Mouse (Mus musculus): ENCODE data around the gene Gk5.
A peak's percentile ranks its signal among the peaks of the same experiment; 100 is the strongest.
"Not testable (repeated sequence)": the region's sequence is repeated elsewhere in the genome, so short reads cannot be mapped to it uniquely, and the experiment has no call there.

Gk5 gene

DNA sequence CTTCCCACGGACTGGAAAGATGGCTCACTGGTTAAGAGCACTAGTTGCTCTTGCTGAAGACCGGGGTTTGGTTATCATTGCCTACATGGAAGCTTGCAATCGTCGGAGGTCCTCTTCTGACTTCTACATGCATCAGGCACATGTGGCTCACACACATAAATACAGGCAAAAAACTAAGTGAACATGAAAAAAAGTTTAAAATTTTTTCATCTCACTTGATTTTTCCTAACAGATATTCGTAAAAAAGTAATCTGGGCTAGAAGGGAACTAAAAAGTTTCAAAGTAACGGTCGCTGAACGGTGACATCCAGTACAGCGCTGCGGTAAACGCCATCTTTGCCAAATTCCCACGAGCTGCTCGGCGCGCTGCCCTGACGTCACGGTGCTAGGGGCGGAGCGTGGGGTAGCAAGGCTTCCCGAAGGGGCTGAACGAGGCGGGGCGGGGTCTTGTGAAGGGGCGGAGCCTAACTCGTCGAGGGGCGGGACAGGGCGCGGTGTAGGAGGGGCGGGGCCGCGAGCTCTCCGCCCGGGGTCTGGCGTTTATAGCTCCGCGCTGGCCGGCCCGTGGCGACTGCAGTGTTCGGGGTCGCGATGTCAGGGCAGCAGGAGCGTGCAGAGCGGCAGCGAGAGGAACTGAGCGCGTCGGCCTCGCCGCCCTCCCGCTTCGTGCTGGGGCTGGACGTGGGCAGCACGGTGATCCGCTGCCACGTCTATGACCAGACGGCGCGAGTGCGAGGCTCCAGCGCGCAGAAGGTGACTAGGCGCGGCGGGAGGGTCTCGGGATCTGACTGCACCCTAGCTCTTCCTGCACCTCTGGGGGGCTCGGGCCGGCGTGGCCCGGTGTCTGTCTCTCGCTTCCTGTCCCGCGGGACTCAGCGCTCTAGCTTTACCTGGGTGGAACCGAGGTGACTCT is at the start of gene Gk5:
Gene Gk5, plus strand, starts transcription at position 502 of the 912 bp plus-strand sequence.
- peak; percentile 98 for DNase-seq

DNA sequence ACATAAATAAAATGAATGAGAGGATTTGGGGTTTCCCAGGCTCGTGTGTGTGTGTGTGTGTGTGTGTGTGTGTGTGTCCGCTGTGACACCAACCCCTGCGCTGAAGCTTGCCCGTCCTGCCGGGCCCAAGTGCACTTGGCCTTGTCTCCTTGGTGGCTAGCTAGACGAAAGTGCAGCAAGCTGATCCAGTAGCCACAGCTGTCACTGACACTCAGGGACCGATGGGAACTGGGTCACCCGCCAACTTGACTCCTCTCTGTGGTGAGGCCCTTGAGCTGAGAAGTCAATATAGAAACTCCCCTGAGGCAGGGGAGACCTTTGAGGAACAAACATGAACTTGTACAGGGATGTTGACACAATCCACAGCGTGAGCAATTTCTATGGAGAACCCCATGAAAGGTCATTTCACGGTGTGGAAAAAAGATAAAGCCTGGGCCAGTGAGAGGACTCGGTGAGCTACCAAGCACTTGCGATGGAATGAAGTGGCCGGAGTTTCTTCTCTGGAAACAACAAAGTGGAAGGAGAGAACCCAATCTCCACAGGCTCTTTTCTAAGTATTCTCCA is 40.3 kb upstream of the Gk5 start:
- DNase-seq = peak; percentile 3

DNA sequence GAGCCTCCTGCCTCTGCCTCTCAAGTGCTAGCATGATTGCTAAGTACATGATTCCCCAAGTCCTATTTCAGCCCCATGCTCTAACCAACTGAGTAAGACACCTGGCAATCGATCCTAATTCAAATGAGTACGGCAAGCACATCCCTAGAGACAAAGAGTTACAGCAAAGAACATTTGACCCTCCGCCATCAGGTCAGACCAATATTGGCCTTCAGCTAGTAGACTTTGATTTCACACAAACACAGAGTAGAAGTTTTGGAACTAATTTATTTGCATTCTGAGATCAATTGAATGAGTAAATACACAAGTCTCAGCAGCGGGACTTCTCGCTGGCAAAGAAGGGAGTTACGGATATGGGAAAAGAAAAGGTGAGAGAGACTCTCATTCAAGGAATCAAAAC is 33.9 kb upstream of the Gk5 start:
- no peak for DNase-seq

DNA sequence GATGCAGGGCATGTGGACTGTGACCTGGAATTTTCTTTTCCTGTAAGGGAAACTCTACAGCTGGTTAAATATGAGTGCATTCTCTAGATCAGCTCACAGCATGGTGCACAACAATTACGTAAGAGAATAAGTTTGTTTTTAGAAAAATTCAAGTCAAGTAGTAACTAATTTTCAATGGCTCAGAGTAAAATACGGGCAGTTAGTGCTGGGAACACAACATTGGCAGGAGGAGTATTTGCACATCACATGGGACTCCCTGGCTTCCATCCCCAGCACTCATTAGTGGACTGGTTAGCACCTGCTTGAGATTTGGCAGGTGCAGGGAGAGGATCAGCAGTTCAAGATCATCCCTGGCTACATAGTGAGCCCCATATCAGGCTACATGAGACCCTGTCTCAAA is 31.5 kb upstream of the Gk5 start:
- DNase-seq = no peak

DNA sequence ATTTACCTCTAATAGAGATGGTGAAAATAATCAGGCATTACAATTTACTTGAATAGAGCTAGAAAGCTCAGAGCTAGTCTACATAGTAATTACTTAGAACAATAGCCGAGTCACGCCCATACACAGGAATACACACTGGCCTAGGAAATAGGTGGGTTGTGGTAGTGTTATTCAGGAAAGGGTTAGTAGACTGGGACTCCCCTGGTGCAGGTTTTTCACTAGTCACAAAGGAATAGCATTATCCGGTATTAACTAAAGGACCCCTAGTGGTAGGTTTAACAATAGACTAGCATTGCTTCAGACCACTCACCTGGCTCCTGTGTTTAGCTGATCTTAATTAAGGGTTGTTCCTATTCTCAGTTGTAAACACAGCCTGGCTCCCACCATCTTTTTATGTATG is 30.7 kb upstream of the Gk5 start:
- DNase-seq = not testable (repeated sequence)

DNA sequence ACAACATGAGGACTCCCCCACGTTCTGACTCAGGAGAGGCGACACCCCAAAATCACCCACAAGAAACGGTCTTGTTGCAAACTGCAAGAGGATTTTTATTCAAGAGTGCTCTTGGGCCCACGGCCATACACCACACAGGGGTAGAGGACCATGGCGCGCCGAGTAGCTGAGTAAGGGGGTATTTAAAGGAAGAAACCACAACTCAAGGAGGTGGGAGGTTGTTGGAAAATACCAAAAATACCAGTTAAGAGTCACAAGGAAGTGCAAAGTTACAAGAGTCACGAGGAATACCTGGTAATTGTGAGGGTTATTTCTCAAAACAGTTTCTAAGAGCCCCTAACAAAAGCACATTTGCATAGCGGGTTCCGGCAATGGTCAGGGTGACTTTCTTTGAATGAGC is 26.5 kb upstream of the Gk5 start:
- not testable (repeated sequence) for DNase-seq

DNA sequence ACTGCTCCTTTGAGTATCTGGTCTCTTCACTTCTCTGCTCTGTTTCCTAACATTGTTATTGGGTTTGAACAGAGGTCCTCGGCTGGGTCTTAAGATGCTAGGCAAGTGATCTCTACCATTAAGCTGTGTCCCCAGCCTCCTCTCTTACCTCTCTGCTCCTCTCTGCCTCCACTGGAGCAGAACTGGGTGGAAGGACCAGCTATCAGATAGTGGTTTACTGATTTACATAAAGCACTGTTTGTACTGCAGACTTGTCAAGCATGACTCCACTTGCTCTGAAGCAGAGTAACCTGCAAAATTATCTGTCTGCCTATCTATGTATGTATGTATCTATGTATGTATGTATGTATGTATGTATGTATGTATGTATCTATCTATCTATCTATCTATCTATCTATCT is 25.9 kb upstream of the Gk5 start:
- DNase-seq = no peak

DNA sequence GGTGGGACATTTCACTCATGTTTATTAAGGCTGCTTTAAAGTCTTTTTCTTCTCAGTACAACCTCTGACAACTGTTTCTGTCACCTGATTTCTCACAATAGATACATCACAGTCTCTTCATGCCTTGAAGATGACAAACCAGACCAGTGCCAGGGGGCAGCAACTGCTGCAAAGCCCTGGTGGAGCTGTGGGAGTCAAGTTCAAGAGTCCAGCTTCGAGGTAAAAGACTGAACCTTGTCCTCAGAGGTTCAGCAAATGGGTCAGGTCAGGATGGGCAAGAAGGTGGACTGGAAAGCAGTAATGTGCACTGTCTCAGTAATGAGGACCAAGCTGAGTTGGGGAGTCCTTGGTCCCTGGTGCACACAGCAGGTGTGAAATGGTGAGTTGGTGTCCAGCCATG is 24.8 kb upstream of the Gk5 start:
- DNase-seq = no peak

DNA sequence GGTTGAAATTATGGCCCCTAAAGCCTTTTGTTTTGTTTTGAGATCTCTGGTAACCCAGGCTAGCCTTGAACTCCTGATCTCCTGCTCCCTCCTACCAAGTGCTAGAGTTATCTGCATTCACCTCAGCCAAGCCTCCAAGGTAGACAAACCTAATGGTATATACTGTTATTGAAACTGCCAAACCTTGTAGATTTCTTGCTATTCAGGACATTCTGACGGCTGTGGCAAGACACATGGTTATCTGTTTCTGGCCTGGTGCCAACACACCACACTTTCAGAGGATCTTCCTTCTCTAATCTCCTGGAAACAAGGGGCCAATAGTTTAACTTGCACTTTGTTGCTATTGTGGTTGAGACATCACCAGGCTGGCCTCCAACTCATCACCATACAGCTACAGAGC is 24.0 kb upstream of the Gk5 start:
- DNase-seq = no peak

DNA sequence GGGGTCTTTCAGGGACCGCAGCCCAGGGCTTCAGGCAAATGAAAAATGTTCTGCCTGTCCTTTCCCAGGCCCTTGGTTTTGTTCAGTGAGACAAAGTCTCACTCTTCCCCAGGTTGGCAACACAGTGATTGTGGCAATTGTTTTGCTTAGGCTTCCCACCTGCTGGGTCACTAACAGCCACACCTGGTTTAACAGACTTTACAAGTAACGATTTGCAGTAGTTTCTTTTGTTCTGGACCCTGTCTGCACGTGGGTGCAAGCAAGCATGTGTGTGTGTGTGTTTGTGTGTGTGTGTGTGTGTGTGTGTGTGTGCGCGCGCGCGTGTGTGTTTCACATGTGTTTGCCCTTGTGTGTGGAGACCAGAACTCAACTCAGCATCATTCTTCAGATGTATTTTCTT is 16.3 kb upstream of the Gk5 start:
- DNase-seq = no peak

DNA sequence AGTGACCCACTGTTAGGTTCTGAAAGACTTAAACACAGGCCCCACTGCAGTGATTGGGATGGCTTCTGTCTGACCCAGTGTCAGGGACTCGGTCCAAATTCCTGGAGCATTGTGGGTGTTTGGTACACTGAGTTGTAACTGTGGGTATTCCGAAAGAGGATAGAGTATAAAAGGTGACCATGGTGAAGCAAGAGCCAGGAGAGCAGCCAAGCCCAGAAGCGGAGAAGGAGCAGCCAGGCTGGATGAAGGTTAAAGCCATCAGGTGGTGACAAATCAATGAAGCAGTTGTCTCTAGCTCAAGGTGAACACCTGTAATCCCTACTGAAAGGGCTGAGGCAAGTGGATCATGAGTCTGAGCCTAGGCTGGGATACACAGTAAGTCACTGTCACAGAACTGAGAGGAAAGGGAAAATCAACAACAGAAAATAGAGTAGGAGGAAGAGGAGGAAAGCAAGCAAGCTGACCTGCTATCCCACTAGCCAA is 6.2 kb upstream of the Gk5 start:
- DNase-seq = no peak

DNA sequence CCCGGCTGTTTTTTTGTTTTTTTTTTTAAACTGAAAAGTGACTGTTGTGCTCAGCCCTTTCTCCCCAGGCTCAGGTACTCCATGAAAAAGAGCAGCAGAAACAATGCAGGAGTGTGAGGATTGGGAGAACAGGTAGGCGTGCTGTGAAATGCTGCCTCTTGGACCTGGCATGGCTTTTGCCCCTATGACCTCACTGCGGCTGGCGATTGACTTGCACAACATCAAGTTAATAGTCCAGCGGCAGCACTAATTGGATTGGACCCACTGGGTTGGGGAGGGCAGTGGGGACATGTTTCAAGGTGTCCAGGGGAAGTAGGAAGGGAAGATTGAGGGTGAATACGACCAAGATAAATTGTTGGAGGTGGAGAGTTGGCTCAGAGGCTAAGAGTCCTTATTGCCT is 2.4 kb upstream of the Gk5 start:
- DNase-seq = no peak

DNA sequence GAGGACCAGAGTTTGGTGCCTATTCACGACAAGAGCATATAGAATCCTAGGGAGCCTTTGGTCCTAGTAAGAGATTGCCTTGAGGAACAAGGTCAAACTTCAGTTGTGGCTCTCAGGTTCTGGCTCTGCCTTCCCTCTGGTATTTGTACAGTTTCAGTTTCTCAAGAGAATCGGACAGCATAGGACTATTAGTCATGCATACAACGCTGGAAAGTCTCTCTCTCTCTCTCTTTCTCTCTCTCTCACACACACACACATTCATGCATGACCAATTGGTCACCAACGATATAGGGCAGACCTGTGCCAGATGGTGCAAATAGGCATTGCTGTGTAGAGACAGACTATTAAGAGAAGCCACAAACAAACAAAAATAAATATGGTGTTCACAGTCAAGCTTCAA is 946 bp upstream of the Gk5 start:
- no peak for DNase-seq

DNA sequence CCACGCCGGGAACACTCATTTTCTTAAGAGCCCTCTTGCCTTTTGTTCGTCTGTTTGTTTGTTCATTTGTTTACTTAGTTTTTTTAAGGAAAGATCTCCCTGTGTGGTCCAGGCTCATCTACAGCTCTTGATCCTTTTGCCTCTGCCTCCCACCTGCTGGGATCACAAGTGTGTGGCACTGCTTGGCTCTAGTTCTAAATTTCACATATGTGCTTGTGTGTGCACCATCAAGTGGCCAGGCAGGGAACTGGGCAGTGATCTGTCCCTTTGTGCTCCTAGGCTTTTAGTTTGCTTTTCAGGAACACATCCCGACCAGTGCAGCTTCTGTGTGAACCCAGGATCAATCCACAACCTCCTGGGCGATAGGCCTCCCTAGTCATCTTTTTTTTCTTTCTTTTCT is 8.8 kb downstream of the Gk5 start:
- no peak for DNase-seq

DNA sequence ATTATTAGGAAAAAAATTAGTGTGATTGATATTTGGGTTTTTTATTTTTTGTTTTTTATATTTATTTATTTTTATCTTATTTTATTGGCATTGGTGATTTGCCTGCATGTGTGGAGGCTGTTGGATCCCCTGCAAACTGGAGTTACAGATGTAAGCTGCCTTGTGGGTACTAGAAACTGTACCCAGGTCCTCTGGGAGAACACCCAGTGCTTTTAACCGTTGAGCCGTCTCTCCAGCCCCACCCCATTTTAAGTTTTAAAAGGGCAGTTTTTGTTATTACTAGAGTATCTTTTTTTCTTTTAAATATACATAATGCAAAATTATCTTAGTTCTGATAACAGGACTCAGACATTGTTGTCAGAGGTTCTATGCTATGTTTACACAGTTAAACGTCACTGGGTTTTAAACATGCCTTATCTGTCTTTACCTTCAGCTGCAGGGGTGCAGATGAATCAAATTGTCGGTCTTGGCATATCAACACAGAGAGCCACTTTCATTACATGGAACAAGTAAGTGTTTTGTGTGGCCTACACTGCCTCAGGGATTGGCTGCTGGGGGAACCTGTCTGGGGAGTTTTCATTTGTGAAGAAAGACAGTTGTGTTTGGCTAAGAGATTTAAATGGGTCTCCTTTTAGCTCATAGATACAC is 13.9 kb downstream of the Gk5 start:
- no peak for DNase-seq

DNA sequence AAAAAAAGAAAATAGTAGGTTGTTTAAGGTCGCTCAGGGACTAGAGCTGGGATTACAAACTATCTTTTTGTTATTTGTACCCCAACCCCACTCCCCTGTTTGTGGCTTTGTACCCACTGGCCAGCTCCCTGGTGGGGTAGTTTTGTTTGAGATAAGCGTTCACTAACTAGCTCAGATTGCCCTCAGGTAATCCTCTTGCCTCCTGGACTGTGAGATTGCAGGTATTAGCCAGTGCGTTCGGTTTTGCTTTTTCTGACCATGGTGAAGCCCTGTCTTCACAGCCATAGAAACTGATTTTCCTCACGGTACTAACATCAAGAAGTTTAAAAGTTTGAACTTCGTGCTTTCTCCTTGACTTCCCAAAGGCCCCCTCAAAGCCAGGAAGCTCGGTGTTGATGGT is 15.3 kb downstream of the Gk5 start:
- no peak for DNase-seq

DNA sequence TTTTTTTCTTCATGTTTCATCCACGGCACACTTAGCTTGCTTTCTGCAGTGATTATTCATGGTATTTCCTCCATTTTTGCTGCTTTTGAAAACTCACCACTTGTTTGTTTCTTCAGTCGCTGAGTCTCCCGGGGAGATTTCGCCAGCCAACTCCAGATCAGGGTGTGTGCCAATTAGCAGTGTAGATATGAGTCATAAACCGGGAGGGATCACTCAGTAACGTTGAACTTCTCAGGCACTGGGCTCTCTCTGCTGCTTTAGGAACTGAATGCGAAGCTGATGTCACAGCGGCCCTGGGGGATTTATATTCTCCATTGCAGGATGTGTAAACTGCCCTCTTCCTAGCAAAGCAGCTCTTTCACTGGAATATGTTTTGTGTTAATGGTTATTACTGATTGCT is 15.8 kb downstream of the Gk5 start:
- DNase-seq = no peak

DNA sequence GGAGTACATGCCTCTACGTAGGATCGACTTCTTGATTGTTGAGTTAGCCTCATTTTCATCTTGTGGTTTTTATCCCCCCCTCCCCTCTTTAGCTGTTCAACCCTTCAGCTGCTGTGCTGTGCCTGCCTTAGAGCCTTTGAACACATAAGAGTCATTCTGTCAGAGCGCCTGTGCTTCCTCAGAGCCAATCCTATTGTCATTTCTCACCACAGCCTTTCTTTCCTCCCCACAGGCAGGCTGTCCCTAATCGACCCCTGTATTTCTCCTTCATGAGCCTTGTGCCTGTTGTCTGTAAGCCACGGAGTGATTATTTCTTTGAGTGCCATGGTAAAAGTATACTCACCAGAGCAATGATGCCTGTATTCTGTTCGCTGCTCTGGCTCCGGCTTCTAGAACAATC is 16.3 kb downstream of the Gk5 start:
- DNase-seq = no peak

DNA sequence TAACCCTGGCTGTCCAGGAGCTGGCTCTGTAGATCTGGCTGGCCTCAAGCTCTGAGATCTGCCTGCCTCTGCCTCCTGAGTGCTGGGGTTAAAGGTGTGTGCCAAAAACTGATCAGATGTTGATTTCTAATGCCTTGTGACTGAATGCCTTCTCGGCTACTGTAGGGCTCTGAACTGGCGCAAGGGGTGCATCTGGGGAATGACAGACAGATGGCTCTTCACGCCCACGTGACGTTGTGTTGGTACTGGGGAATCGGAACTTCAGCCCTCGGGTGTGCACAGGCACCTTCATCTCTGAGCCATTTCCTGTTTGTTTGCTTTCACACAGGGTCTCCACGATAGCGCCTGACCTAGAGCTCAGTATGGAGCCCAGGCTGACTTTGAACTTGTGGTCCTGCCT is 19.8 kb downstream of the Gk5 start:
- DNase-seq = no peak

DNA sequence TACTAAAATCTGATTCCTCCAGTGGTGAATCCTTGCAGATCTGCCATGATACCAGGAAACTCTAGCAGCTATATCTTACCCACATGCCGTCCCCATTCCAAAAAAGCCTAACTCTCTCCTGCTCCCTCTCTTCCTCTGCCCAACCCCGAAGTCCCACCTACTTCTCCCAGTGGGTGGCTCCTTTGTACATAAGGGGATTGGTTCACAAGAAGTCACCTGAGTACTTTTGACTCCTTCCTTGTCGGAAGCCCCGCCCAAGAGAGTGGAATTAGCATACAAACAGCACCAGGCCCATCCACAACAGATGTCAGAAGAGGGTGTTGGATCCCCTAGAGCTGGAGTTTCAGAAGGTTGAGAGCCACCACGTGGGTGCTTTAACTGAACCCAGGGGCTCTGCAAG is 20.7 kb downstream of the Gk5 start:
- DNase-seq = no peak

DNA sequence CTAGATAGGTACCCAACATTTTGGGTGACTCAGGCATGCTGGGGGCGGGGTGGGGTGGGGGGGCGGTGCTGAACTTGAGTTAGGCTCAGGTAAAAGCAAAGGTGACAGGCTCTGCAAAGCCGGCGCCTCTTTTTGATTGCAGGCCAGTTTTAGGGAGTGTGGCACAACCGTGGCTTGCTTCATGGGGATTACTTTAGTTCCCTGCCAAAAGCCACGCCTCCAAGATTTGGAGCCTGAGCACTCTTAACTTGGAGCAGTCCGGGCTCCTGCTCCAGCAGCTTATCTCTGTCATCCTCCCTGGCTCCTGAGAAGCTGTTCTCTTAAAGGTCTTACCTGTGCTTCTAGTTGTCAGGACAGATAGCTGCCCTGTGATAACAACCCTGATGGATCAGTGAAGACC is 21.8 kb downstream of the Gk5 start:
- DNase-seq = no peak

DNA sequence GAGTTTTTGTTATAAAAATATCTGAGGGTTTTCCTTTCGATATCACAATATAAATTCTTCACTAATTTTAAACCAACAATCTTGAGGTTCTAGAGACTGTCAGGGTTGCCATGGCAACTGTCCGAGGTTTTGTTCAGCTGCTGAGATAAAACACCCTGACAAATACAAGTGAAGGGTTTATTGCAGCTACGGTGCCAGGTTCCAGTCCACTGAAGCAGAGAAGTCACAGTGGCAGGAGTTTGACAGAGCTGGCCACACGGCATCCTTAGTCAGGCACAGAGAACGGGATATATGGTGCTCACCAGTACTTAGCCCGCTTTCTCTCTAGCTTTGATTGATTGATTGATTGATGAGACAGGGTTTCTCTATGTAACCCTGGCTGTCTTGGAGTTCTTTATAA is 23.3 kb downstream of the Gk5 start:
- no peak for DNase-seq

DNA sequence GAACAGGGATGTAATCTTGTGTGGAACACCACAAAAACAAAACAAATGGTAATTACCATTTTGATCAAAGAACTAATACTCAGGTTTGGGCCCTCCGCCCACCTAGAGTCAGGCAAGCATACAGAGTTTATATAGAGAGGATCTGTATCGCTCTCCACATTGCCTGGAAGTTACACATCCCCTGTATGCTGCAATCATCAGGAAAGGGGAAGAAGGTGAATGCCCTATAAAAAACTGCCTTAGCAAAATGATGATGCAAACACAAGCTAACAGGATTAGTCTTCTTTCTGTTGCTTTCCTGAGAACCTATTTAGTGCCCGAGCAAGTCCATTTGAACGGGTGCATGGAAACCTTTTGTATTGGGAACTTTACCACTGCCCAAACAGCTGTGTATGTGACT is 24.5 kb downstream of the Gk5 start:
- no peak for DNase-seq

DNA sequence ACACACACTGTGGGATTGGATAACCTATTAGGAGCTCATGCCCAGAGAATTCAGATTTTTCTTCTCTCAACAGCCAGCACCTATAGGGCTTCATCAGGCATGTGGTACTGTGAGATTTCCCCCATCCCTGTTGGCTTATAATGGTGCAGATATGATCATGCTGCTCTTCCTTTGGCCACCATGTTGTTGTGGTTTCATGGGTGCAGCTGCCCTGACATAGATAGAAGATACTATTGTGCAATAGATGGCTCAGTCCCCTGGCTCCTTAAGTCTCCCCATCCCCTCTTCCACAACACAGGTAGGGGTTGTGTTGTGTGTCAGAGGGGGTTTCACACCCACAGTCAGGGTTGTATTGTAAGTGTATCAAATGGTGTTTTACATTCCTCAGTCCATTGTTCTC is 25.7 kb downstream of the Gk5 start:
- DNase-seq = no peak
